Mouse (Mus musculus) forebrain, postnatal 0 days (tissue): Measurements from ENCODE around the gene Cbwd1. TPM values are rescaled to one million over a fixed set of nuclear protein-coding genes. Genes with fewer than 3 reads are reported as not detected.
"Not testable (repeated sequence)": the region's sequence is repeated elsewhere in the genome, so short reads cannot be mapped to it uniquely, and the experiment has no call there.

Source experiments
- ATAC-seq: fragments of 200-750 bp; cut with Nextera tagmentation; 2 replicates; pipeline ENCODE4 v1.8.0; 2017; ENCODE audit warnings: mild to moderate bottlenecking, moderate library complexity
- DNase-seq: peaks from one replicate; pipeline ENCODE4 v3.0.0-alpha.2; 2015
- H3K27ac ChIP-seq: fragments of 300-500 bp; sonication (generic); 2 replicates; pipeline ENCODE4 v1.5.1; 2014; ENCODE audit warnings: low read depth, mild to moderate bottlenecking, antibody characterized with exemption, low read length, moderate library complexity, mixed read lengths
- H3K27me3 ChIP-seq: fragments of 300-500 bp; sonication (generic); 2 replicates; pipeline ENCODE4 v1.6.1; 2014; ENCODE audit warnings: mild to moderate bottlenecking, low read length, mixed read lengths; ENCODE audit not compliant: insufficient read depth
- H3K36me3 ChIP-seq: fragments of 300-500 bp; sonication (generic); 2 replicates; pipeline ENCODE4 v1.6.1; 2014; ENCODE audit warnings: mild to moderate bottlenecking, moderate library complexity; ENCODE audit not compliant: insufficient read depth
- H3K4me1 ChIP-seq: fragments of 300-500 bp; sonication (generic); 2 replicates; pipeline ENCODE4 v1.6.1; 2014; ENCODE audit warnings: antibody characterized with exemption; ENCODE audit not compliant: insufficient read depth
- H3K4me2 ChIP-seq: fragments of 300-500 bp; sonication (generic); 2 replicates; pipeline ENCODE4 v1.6.1; 2014; ENCODE audit warnings: low read depth, mild to moderate bottlenecking, moderate library complexity
- H3K4me3 ChIP-seq: fragments of 300-500 bp; sonication (generic); 2 replicates; pipeline ENCODE4 v1.5.1; 2014; ENCODE audit warnings: low read depth, low read length, mixed read lengths
- H3K9ac ChIP-seq: fragments of 300-500 bp; sonication (generic); 2 replicates; pipeline ENCODE4 v1.6.1; 2014; ENCODE audit warnings: mild to moderate bottlenecking
- H3K9me3 ChIP-seq: fragments of 300-500 bp; sonication (generic); 2 replicates; pipeline ENCODE4 v1.6.1; 2016; ENCODE audit warnings: low read length
- CTCF ChIP-seq: sonication (generic); IDR thresholded peaks from 2 replicates; pipeline ENCODE4 v1.5.1; 2016; ENCODE audit warnings: antibody characterized with exemption, control low read depth, low read depth
- WGBS: fragments of 180-500 bp; shearing (Covaris S2); extraction: QIAGEN DNeasy Blood & Tissue Kit; methylation state at CpG from one replicate; pipeline ENCODE4 v1.1.7; 2014; 5-methylcytosine and 5-hydroxymethylcytosine counted together
- microRNA-seq, 2 experiments: library from miRNA; unstranded; fragments of <30 nt; microRNA quantifications; one replicate each; pipeline ENCODE4; 2016
- polyA plus RNA-seq: library from polyadenylated mRNA; unstranded; fragments of >200 nt; fragmentation: Nextera tagmentation; extraction: Ambion mirVana; gene quantifications from 2 replicates; pipeline ENCODE4 v1.2.1, GENCODE M21; 2015
- total RNA-seq: library from RNA; depleted of rRNA; stranded (reverse); fragments of >200 nt; gene quantifications from 2 replicates; pipeline ENCODE4 v1.2.3, GENCODE M21; 2014; rRNA removed

The Cbwd1 gene
- total and polyA plus RNA-seq, 2 experiments from 2014 or later: 8.6 to 19.3 TPM

GRCm38 (mm10) chr19:24896536-24896935, 64.9 kb downstream of the Cbwd1 start:
- no peak for ATAC-seq
- H3K27me3 ChIP-seq: peaks cover 31% of the 10 kb centered on the region
- 35% methylated on average over 4 of the region's 4 CpGs for whole genome bisulfite sequencing

GRCm38 (mm10) chr19:24886888-24887287, 74.5 kb downstream of the Cbwd1 start:
- H3K4me1 ChIP-seq: no peaks in the 10 kb centered on the region
- no peaks in the 10 kb centered on the region; the same call in 1 of the 2 replicates for H3K27me3 ChIP-seq
- ATAC-seq (no peak), DNase-seq (no peak)
- H3K36me3 ChIP-seq: no peaks in the 10 kb centered on the region
- H3K9me3 ChIP-seq: no peaks in the 10 kb centered on the region
- H3K9ac ChIP-seq: no peak overlapping the region
- no peak overlapping the region for H3K4me2 ChIP-seq
- H3K27ac ChIP-seq: no peak overlapping the region
- no peak overlapping the region for H3K4me3 ChIP-seq
- WGBS: 85% methylated on average over 3 of the region's 3 CpGs
- TF ChIP-seq CTCF: no peak

More at GRCm38 (mm10) chr19:24896536-24896935, 64.9 kb downstream of the Cbwd1 start:
- H3K4me2 ChIP-seq: no peak overlapping the region
- H3K36me3 ChIP-seq: no peaks in the 10 kb centered on the region
- no peak for DNase-seq
- no peak overlapping the region for H3K9ac ChIP-seq
- TF ChIP-seq CTCF: no peak
- H3K4me1 ChIP-seq: 0 out of 2 replicates have a peak, but pooled peaks cover 3% of the 10 kb centered on the region
- H3K4me3 ChIP-seq: no peak overlapping the region
- no peaks in the 10 kb centered on the region for H3K9me3 ChIP-seq
- no peak overlapping the region for H3K27ac ChIP-seq

GRCm38 (mm10) chr19:24885504-24885903, 75.9 kb downstream of the Cbwd1 start:
- H3K36me3 ChIP-seq: no peaks in the 10 kb centered on the region
- 14% methylated on average over 5 of the region's 5 CpGs for WGBS
- TF ChIP-seq CTCF: peak; percentile 89
- H3K9ac ChIP-seq: no peak overlapping the region
- peak; percentile 74 for DNase-seq
- peak; percentile 65 for ATAC-seq
- no peak overlapping the region for H3K4me3 ChIP-seq
- no peaks in the 10 kb centered on the region for H3K4me1 ChIP-seq
- H3K27me3 ChIP-seq: no peaks in the 10 kb centered on the region; the same call in 1 of the 2 replicates
- H3K4me2 ChIP-seq: no peak overlapping the region
- no peak overlapping the region for H3K27ac ChIP-seq
- no peaks in the 10 kb centered on the region for H3K9me3 ChIP-seq

- Histone ChIP-seq H3K9ac (no peak overlapping the region), H3K4me2 (no peak overlapping the region), H3K27ac (no peak overlapping the region), H3K4me3 (no peak overlapping the region), H3K27me3 (no peaks in the 10 kb centered on the region; the same call in 1 of the 2 replicates), H3K36me3 (no peaks in the 10 kb centered on the region), H3K4me1 (no peaks in the 10 kb centered on the region), H3K9me3 (no peaks in the 10 kb centered on the region)
- ATAC-seq: no peak
- TF ChIP-seq CTCF: no peak
- WGBS: 65% methylated on average over 4 of the region's 4 CpGs
- no peak for DNase-seq
Observed at GRCm38 (mm10) chr19:24881237-24881636, 80.2 kb downstream of the Cbwd1 start.

GRCm38 (mm10) chr19:24875129-24875870, 86.1 kb downstream of the Cbwd1 start, which contains the start of gene Gm10053:
Gene Gm10053, plus strand, starts transcription at chr19:24875686.
- DNase-seq, H3K9me3 ChIP-seq, H3K4me2 ChIP-seq, H3K27ac ChIP-seq, ATAC-seq, H3K36me3 ChIP-seq, H3K4me1 ChIP-seq, H3K4me3 ChIP-seq, H3K27me3 ChIP-seq, H3K9ac ChIP-seq: not testable (repeated sequence)
- WGBS: 90% methylated on average over 23 of the region's 26 CpGs

- H3K9ac ChIP-seq: no peak overlapping the region
- H3K4me3 ChIP-seq: no peak overlapping the region
- no peaks in the 10 kb centered on the region for H3K9me3 ChIP-seq
- 32% methylated on average over 2 of the region's 2 CpGs for WGBS
- no peak overlapping the region for H3K4me2 ChIP-seq
- DNase-seq: peak; percentile 11
- TF ChIP-seq CTCF: no peak
- H3K4me1 ChIP-seq: no peaks in the 10 kb centered on the region
- no peaks in the 10 kb centered on the region for H3K36me3 ChIP-seq
- no peaks in the 10 kb centered on the region for H3K27me3 ChIP-seq
- no peak for ATAC-seq
- no peak overlapping the region for H3K27ac ChIP-seq
Observed at GRCm38 (mm10) chr19:24873873-24874272, 87.5 kb downstream of the Cbwd1 start.

- no peaks in the 10 kb centered on the region for H3K9me3 ChIP-seq
- H3K36me3 ChIP-seq: no peaks in the 10 kb centered on the region
- TF ChIP-seq CTCF: peak; percentile 99
- no peaks in the 10 kb centered on the region for H3K27me3 ChIP-seq
- DNase-seq: peak; percentile 93
- peak overlapping the region; percentile 51 for H3K4me2 ChIP-seq
- WGBS: 16% methylated on average over 18 of the region's 18 CpGs
- no peak overlapping the region for H3K27ac ChIP-seq
- peak; percentile 76 for ATAC-seq
- H3K9ac ChIP-seq: 0 out of 2 replicates have a peak overlapping the region, but pooled peaks have one; percentile 23
- peak overlapping the region; percentile 34 for H3K4me3 ChIP-seq
- H3K4me1 ChIP-seq: no peaks in the 10 kb centered on the region
Observed at GRCm38 (mm10) chr19:24871037-24871635, 90.3 kb downstream of the Cbwd1 start.

Small RNA genes lying within 50 kb of the gene (microRNA-seq; reads per million reads assigned to microRNA genes)
- gene Mir3084-1: 0 reads per million in 2 experiments

Other genes with a start within 250 kb of the Cbwd1 start
- gene Pgm5, start 99.8 kb downstream of the Cbwd1 start, total RNA-seq: 4.4 and 4.8 TPM in 2 replicates
- gene Pgm5, start 99.8 kb downstream of the Cbwd1 start, polyA plus RNA-seq: 0.23 and 0.39 TPM in 2 replicates
- gene Gm10053, start 85.9 kb downstream of the Cbwd1 start, total RNA-seq: 39.2 and 65.9 TPM in 2 replicates
- gene Gm10053, start 85.9 kb downstream of the Cbwd1 start, polyA plus RNA-seq: 285 and 302 TPM in 2 replicates
- not detected in 2 replicates for gene Foxd4, start 60.4 kb downstream of the Cbwd1 start, total RNA-seq
- gene Foxd4, start 60.4 kb downstream of the Cbwd1 start, polyA plus RNA-seq: not detected in 2 replicates
- 0.29 and 0.54 TPM in 2 replicates for gene Dock8, start 37.9 kb upstream of the Cbwd1 start, total RNA-seq
- 0.21 and 0.69 TPM in 2 replicates for gene Dock8, start 37.9 kb upstream of the Cbwd1 start, polyA plus RNA-seq